Mouse (Mus musculus) bone marrow macrophage, adult 2 months (primary cell): Measurements from ENCODE around the gene Cacna2d3.

Experiments
- CTCF ChIP-seq: IDR thresholded peaks from 2 replicates; pipeline ENCODE4 v1.5.1; 2012; ENCODE audit warnings: low read depth, mild to moderate bottlenecking, low read length, moderate library complexity
- POLR2A ChIP-seq: IDR thresholded peaks from 2 replicates; pipeline ENCODE4 v1.6.1; 2012; ENCODE audit warnings: mild to moderate bottlenecking, low read depth, low read length, borderline replicate concordance

GRCm38 (mm10) chr14:29650591-29650990 lies 71.1 kb downstream of the Cacna2d3 start:
- TF ChIP-seq CTCF = no peak
- TF ChIP-seq POLR2A = no peak
